Mouse (Mus musculus) heart, adult 2 months (tissue): ENCODE measurements around the gene Slc22a3. TPM values are rescaled to one million over a fixed set of nuclear protein-coding genes. Genes with fewer than 3 reads are reported as not detected.
A peak's percentile ranks its signal among the peaks of the same experiment; 100 is the strongest.

Experiments
- DNase-seq, 2 experiments: peaks; one replicate each; pipeline ENCODE4 v3.0.0; 2021
- H3K27ac ChIP-seq: fragments of 200-600 bp; 2 replicates; pipeline ENCODE4 v1.8.1; 2022
- H3K27me3 ChIP-seq: fragments of 200-500 bp; 2 replicates; pipeline ENCODE4 v1.6.1; 2012; ENCODE audit warnings: mild to moderate bottlenecking, low read length, inconsistent platforms, mixed read lengths; ENCODE audit not compliant: control insufficient read depth, insufficient read depth
- H3K36me3 ChIP-seq: fragments of 200-500 bp; 2 replicates; pipeline ENCODE4 v1.6.1; 2012; ENCODE audit warnings: low read length, inconsistent platforms; ENCODE audit not compliant: control insufficient read depth, insufficient read depth
- H3K4me1 ChIP-seq: fragments of 200-500 bp; 2 replicates; pipeline ENCODE4 v1.6.1; 2011; ENCODE audit warnings: low read length; ENCODE audit not compliant: control insufficient read depth, insufficient read depth
- H3K4me3 ChIP-seq: fragments of 200-600 bp; 2 replicates; pipeline ENCODE4 v1.8.1; 2022
- H3K79me2 ChIP-seq: fragments of 200-500 bp; replicated peaks from 2 replicates; pipeline ENCODE4 v1.6.1; 2012; ENCODE audit warnings: mild to moderate bottlenecking, inconsistent platforms, low read length, moderate library complexity, mixed read lengths; ENCODE audit not compliant: control insufficient read depth, insufficient read depth
- H3K9ac ChIP-seq: fragments of 200-500 bp; 2 replicates; pipeline ENCODE4 v1.6.1; 2012; ENCODE audit warnings: low read depth, mild to moderate bottlenecking, control low read depth, inconsistent platforms, low read length, mixed read lengths
- CTCF ChIP-seq: fragments of 200-600 bp; IDR thresholded peaks from 2 replicates; pipeline ENCODE4 v1.8.1; 2022; ENCODE audit warnings: antibody characterized with exemption, mild to moderate bottlenecking, moderate library complexity
- EP300 ChIP-seq: fragments of 200-500 bp; IDR thresholded peaks from 2 replicates; pipeline ENCODE4 v1.6.1; 2011; ENCODE audit warnings: low read depth, low read length, control low read depth; ENCODE audit not compliant: insufficient read depth
- POLR2A ChIP-seq: fragments of 200-500 bp; IDR thresholded peaks from 2 replicates; pipeline ENCODE4 v1.6.1; 2011; ENCODE audit warnings: mild to moderate bottlenecking, low read depth, low read length, control low read depth; ENCODE audit not compliant: insufficient read depth
- WGBS: fragments of 180-500 bp; shearing (Covaris S2); methylation state at CpG from one replicate; pipeline ENCODE4 v1.1.7; 2018; 5-methylcytosine and 5-hydroxymethylcytosine counted together
- intact Hi-C: fragments of 180-260 bp; cut with DNase I; formaldehyde crosslinking; loops from one replicate; pipeline ENCODE4 v1.15.1; 2025
- polyA plus RNA-seq: library from polyadenylated mRNA; depleted of rRNA; stranded (reverse); fragments of >200 nt; gene quantifications from 2 replicates; pipeline ENCODE4 v1.2.3, GENCODE M21; 2012
- total RNA-seq, 2 experiments: library from RNA; stranded (reverse); gene quantifications; 2 replicates each; pipeline ENCODE4 v1.2.3; 2021

Gene Slc22a3
- total and polyA plus RNA-seq, 3 experiments = 5.6 to 11.3 (median 9.3) TPM

- no peaks in the 10 kb centered on the region for H3K27me3 ChIP-seq
- no peaks in the 10 kb centered on the region for H3K4me1 ChIP-seq
- no peak overlapping the region for H3K9ac ChIP-seq
- H3K36me3 ChIP-seq = no peaks in the 10 kb centered on the region
- WGBS = 79% methylated on average over 10 of the region's 10 CpGs
- no peak overlapping the region for H3K4me3 ChIP-seq
- TF ChIP-seq POLR2A (no peak), EP300 (no peak), CTCF (no peak)
- no peak overlapping the region for H3K27ac ChIP-seq
- no peaks in the 10 kb centered on the region for H3K79me2 ChIP-seq
- intact Hi-C loops = no loop called here
- DNase-seq = no peak
These were observed 69.7 kb downstream of the Slc22a3 start for GRCm38 (mm10) chr17:12437771-12438170.

GRCm38 (mm10) chr17:12431707-12432106 is 75.8 kb downstream of the Slc22a3 start:
- Histone ChIP-seq H3K36me3 (no peaks in the 10 kb centered on the region), H3K9ac (no peak overlapping the region), H3K27ac (no peak overlapping the region), H3K4me1 (no peaks in the 10 kb centered on the region), H3K4me3 (no peak overlapping the region), H3K27me3 (no peaks in the 10 kb centered on the region), H3K79me2 (no peaks in the 10 kb centered on the region)
- WGBS = 63% methylated on average over 5 of the region's 5 CpGs
- TF ChIP-seq CTCF = no peak
- intact Hi-C loops = no loop called here
- no peak for DNase-seq

DNA sequence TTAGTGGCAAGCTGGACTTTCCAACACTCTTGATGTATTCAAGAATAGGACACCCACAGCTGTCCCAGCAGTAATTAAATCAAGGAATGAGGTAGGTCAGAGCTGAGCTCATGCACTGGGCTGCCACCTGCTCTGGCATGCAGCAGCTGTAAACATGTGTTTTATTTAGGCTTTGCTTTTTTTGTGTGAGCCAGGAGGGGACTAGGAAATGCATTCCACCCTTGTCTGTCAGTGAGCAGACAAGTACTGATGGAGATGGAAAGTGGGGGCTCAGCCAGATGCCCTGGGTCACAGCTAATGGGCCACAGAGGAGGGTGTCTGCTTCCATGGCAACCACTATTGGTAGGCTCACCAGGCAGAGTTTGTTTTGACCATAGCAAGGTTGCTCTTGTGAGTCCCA is 79.1 kb downstream of the Slc22a3 start:
- DNase-seq = no peak
- H3K79me2 ChIP-seq = no peaks in the 10 kb centered on the region
- no peaks in the 10 kb centered on the region for H3K36me3 ChIP-seq
- H3K27ac ChIP-seq = no peak overlapping the region
- no peak overlapping the region for H3K4me3 ChIP-seq
- H3K9ac ChIP-seq = no peak overlapping the region
- no peak for TF ChIP-seq POLR2A
- no peak for TF ChIP-seq CTCF
- no peak for TF ChIP-seq EP300
- H3K4me1 ChIP-seq = no peaks in the 10 kb centered on the region
- H3K27me3 ChIP-seq = no peaks in the 10 kb centered on the region
- intact Hi-C loops = no loop called here

DNA sequence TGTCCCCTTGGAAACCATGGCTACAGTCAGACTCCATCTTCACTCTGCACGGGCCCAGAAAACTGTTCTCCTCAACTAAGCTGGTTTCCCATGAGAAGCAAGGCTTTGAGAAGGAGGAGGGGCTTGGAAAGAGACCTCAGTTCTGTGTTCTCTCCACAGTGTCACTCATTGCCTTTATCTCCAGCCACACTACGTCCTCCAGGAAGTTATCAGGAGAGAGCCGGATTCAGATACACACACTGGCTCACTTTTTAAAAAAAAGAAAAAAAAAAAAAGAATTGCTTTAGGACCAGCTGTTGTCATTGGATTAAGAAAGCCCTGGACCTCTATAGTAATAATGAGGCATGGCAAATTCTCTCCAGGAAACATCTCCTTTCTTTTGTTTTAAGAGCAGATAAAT is 80.3 kb downstream of the Slc22a3 start:
- 1% methylated on average over 3 of the region's 3 CpGs for WGBS
- H3K27ac ChIP-seq = no peak overlapping the region
- no peaks in the 10 kb centered on the region for H3K36me3 ChIP-seq
- no peak overlapping the region for H3K4me3 ChIP-seq
- no peaks in the 10 kb centered on the region for H3K79me2 ChIP-seq
- no peaks in the 10 kb centered on the region for H3K4me1 ChIP-seq
- no peak overlapping the region for H3K9ac ChIP-seq
- intact Hi-C loops = no loop called here
- no peaks in the 10 kb centered on the region for H3K27me3 ChIP-seq
- DNase-seq = no peak
- no peak for TF ChIP-seq CTCF
- no peak for TF ChIP-seq EP300
- TF ChIP-seq POLR2A = no peak

GRCm38 (mm10) chr17:12422143-12422542 is 85.4 kb downstream of the Slc22a3 start:
- H3K4me3 ChIP-seq = no peak overlapping the region
- peak; percentile 42 for TF ChIP-seq CTCF
- no peak for TF ChIP-seq EP300
- no peak overlapping the region for H3K9ac ChIP-seq
- H3K4me1 ChIP-seq = peaks cover 4% of the 10 kb centered on the region; the same call in 1 of the 2 replicates
- no peaks in the 10 kb centered on the region for H3K36me3 ChIP-seq
- WGBS = 88% methylated on average over 1 of the region's 1 CpGs
- DNase-seq = no peak
- intact Hi-C loops = no loop called here
- H3K27ac ChIP-seq = no peak overlapping the region
- no peaks in the 10 kb centered on the region for H3K79me2 ChIP-seq
- no peaks in the 10 kb centered on the region for H3K27me3 ChIP-seq

GRCm38 (mm10) chr17:12420886-12421574 is 86.5 kb downstream of the Slc22a3 start:
- no peak for DNase-seq
- Histone ChIP-seq H3K36me3 (no peaks in the 10 kb centered on the region), H3K4me3 (no peak overlapping the region), H3K4me1 (peaks cover 5% of the 10 kb centered on the region), H3K79me2 (no peaks in the 10 kb centered on the region), H3K27me3 (no peaks in the 10 kb centered on the region), H3K9ac (no peak overlapping the region), H3K27ac (no peak overlapping the region)
- intact Hi-C loops = no loop called here
- WGBS = 66% methylated on average over 16 of the region's 16 CpGs
- TF ChIP-seq CTCF = peak; percentile 72
- no peak for TF ChIP-seq EP300
